Mouse (Mus musculus) midbrain, postnatal 0 days (tissue): Measurements from ENCODE around the gene Gm26661. TPM values are rescaled to one million over a fixed set of nuclear protein-coding genes. Genes with fewer than 3 reads are reported as not detected.
A peak's percentile ranks its signal among the peaks of the same experiment; 100 is the strongest.

Source experiments
- ATAC-seq: fragments of 200-750 bp; cut with Nextera tagmentation; 2 replicates; pipeline ENCODE4 v1.8.0; 2017; ENCODE audit warnings: moderate number of reproducible peaks, mild to moderate bottlenecking, moderate TSS enrichment, moderate library complexity; ENCODE audit not compliant: low FRiP score
- DNase-seq: peaks from one replicate; pipeline ENCODE4 v3.0.0-alpha.2; 2015; ENCODE audit warnings: low spot score
- H3K27ac ChIP-seq: fragments of 300-500 bp; sonication (generic); 2 replicates; pipeline ENCODE4 v1.5.1; 2014; ENCODE audit warnings: low read depth, mild to moderate bottlenecking, low read length, mixed read lengths
- H3K27me3 ChIP-seq: fragments of 300-500 bp; sonication (generic); 2 replicates; pipeline ENCODE4 v1.6.1; 2014; ENCODE audit warnings: low read length, control low read depth, mixed read lengths; ENCODE audit not compliant: insufficient read depth
- H3K36me3 ChIP-seq: fragments of 300-500 bp; sonication (generic); 2 replicates; pipeline ENCODE4 v1.6.1; 2014; ENCODE audit warnings: low read length, control low read depth, mixed read lengths; ENCODE audit not compliant: insufficient read depth
- H3K4me1 ChIP-seq: fragments of 300-500 bp; sonication (generic); 2 replicates; pipeline ENCODE4 v1.6.1; 2014; ENCODE audit warnings: mild to moderate bottlenecking, control low read depth, antibody characterized with exemption, low read length, mixed read lengths; ENCODE audit not compliant: insufficient read depth
- H3K4me2 ChIP-seq: fragments of 300-500 bp; sonication (generic); 2 replicates; pipeline ENCODE4 v1.6.1; 2014; ENCODE audit warnings: low read depth, mild to moderate bottlenecking, low read length, mixed read lengths; ENCODE audit not compliant: poor library complexity, severe bottlenecking
- H3K4me3 ChIP-seq: fragments of 300-500 bp; sonication (generic); 2 replicates; pipeline ENCODE4 v1.5.1; 2014; ENCODE audit warnings: low read depth, mild to moderate bottlenecking, low read length, moderate library complexity
- H3K9ac ChIP-seq: fragments of 300-500 bp; sonication (generic); replicated peaks from 2 replicates; pipeline ENCODE4 v1.6.1; 2014; ENCODE audit warnings: mild to moderate bottlenecking, low read length, moderate library complexity, mixed read lengths; ENCODE audit not compliant: poor library complexity, severe bottlenecking
- H3K9me3 ChIP-seq: fragments of 300-500 bp; sonication (generic); 2 replicates; pipeline ENCODE4 v1.6.1; 2016; ENCODE audit warnings: low read length, control low read depth
- CTCF ChIP-seq: IDR thresholded peaks from 2 replicates; pipeline ENCODE4 v1.5.1; 2016; ENCODE audit warnings: antibody characterized with exemption, mild to moderate bottlenecking
- WGBS: fragments of 180-500 bp; shearing (Covaris S2); extraction: QIAGEN DNeasy Blood & Tissue Kit; methylation state at CpG from one replicate; pipeline ENCODE4 v1.1.7; 2014; 5-methylcytosine and 5-hydroxymethylcytosine counted together
- polyA plus RNA-seq: library from polyadenylated mRNA; unstranded; fragments of >200 nt; fragmentation: Nextera tagmentation; extraction: Ambion mirVana; gene quantifications from 2 replicates; pipeline ENCODE4 v1.2.1, GENCODE M21; 2015
- total RNA-seq: library from RNA; depleted of rRNA; stranded (reverse); fragments of >200 nt; gene quantifications from 2 replicates; pipeline ENCODE4 v1.2.3, GENCODE M21; 2014

Gm26661 gene
- total and polyA plus RNA-seq, 2 experiments from 2014 or later = not detected

DNA sequence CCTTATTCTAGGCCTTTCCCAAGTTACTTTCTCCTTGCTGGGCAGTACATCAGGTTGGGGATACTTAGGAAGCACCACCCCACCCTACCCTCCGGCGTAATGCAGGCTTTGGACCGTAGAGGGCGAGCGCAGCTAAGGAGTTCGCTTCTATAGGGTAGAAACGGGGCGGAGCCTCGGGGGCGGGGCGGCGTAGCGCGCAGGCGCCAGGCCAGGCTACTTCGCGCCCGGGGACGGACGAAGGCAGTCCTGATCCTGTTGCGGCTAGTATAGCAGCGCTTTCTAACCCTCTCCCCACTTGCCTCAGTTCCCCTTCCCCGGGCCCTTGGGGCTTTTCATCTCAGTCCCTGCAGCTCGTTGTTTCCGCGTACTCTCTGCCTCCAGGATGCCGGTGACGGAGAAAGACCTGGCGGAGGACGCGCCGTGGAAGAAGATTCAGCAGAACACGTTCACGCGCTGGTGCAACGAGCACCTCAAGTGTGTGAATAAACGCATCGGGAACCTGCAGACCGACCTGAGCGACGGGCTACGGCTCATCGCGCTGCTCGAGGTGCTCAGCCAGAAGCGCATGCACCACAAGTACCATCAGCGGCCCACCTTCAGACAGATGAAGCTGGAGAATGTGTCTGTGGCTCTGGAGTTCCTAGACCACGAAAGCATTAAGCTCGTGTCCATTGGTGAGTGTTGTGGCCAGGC lies 26.5 kb downstream of the Gm26661 start, which contains the start of gene Flnb:
Flnb (plus strand) TSS at position 188 of the 693 bp plus-strand sequence.
- ATAC-seq = peak; percentile 96
- DNase-seq = peak; percentile 96
- under 1% methylated on average over 49 of the region's 49 CpGs for WGBS

DNA sequence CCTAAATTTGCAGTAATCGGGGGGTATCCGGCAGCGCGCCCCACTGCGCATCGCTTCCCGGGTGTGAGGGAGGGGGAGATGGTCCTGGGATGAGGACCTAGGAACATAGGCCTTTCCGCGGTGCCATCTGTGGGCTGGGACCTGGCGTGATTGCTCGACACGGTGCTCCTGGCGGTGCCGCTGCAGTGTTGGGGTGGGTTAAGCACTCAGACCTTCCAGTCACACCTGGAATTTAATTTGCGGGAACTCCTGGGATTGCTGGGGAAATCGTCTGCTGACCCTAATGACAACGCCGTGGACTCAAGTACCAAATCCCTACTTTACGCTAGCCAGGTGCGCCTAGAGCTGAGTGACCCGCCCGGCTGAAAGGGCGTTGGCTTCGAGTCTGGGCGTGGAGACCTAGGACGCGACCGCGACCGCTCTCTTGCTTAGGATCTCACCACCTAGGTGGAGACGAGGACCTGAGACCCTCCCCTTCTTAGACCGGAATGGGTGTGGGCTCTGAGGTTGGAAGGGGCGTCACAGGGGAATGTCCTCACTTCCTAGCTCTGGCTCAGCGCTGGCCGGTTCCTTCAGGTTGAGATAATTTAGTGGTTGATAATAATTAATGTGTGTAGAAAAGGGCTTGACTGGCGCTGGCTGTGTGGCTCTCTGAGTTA lies 27.2 kb downstream of the Gm26661 start:
- Histone ChIP-seq H3K4me3 (peak overlapping the region; percentile 75), H3K36me3 (no peaks in the 10 kb centered on the region), H3K9me3 (no peaks in the 10 kb centered on the region), H3K27me3 (no peaks in the 10 kb centered on the region), H3K9ac (peak overlapping the region; percentile 79), H3K4me1 (peaks cover 13% of the 10 kb centered on the region), H3K4me2 (peak overlapping the region; percentile 88), H3K27ac (peak overlapping the region; percentile 67)
- peak; percentile 59 for ATAC-seq
- WGBS = under 1% methylated on average over 36 of the region's 36 CpGs
- TF ChIP-seq CTCF = no peak
- DNase-seq = no peak

More for the DNA sequence above, 26.5 kb downstream of the Gm26661 start, which contains the start of gene Flnb:
- H3K9me3 ChIP-seq = no peaks in the 10 kb centered on the region
- H3K4me3 ChIP-seq = peak within 1 kb of the TSS; percentile 75
- H3K4me1 ChIP-seq = peaks cover 13% of the 10 kb centered on the region
- peak; percentile 96 for TF ChIP-seq CTCF
- no peaks in the 10 kb centered on the region for H3K36me3 ChIP-seq
- H3K9ac ChIP-seq = peak within 1 kb of the TSS; percentile 79
- H3K4me2 ChIP-seq = peak within 1 kb of the TSS; percentile 88
- peak within 1 kb of the TSS; percentile 67 for H3K27ac ChIP-seq
- H3K27me3 ChIP-seq = no peaks in the 10 kb centered on the region

DNA sequence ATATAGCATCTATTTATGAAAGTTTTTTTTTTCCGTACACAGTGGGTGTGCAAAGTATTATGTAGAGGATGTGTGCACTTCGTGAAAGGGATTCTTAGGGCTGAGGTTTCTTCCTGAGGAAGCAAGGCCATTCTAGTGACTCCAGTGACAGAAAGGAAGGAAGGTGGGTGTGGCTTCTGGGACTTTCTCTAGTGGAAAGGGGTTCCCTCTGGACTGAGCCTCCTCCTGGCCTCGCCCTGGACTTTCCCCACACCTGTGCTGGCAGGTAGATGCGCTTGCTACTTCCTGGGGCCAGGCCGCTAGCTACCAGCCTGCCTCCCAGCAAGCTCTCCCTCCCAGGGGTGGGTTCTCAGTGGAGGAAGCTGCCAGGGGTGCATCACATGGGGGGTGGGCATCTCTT lies 28.1 kb downstream of the Gm26661 start:
- H3K9me3 ChIP-seq = no peaks in the 10 kb centered on the region
- WGBS = 73% methylated on average over 5 of the region's 5 CpGs
- ATAC-seq (no peak), DNase-seq (no peak)
- H3K9ac ChIP-seq = peak overlapping the region; percentile 79; the same call in 1 of the 2 replicates
- no peaks in the 10 kb centered on the region for H3K36me3 ChIP-seq
- H3K27me3 ChIP-seq = no peaks in the 10 kb centered on the region
- no peak for TF ChIP-seq CTCF
- H3K4me3 ChIP-seq = peak overlapping the region; percentile 75
- H3K4me2 ChIP-seq = peak overlapping the region; percentile 88
- H3K27ac ChIP-seq = no peak overlapping the region
- H3K4me1 ChIP-seq = peaks cover 13% of the 10 kb centered on the region

DNA sequence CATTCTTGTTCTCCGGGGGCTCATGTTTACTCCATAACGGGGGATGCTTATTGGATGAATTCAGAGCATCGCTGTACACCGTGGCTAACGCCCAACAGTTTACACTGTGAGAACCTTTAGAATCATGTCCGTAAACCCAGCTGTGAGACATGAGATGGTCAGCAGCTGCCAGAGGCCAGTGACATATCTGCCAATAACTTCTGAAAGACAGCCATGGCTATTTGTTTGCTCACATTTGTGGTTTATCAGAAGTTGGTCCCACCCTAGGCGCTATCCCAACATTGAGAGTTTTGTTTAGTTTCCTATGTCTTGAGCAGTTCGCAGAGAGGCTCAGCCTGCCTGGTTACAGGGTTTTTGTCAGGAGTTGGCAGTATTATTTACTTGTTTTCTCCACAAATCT lies 30.0 kb downstream of the Gm26661 start:
- H3K9ac ChIP-seq = no peak overlapping the region
- H3K4me1 ChIP-seq = peaks cover 17% of the 10 kb centered on the region
- no peak overlapping the region for H3K4me3 ChIP-seq
- H3K9me3 ChIP-seq = no peaks in the 10 kb centered on the region
- WGBS = 78% methylated on average over 8 of the region's 8 CpGs
- DNase-seq = no peak
- no peaks in the 10 kb centered on the region for H3K27me3 ChIP-seq
- no peak for ATAC-seq
- no peaks in the 10 kb centered on the region for H3K36me3 ChIP-seq
- H3K4me2 ChIP-seq = 0 out of 2 replicates have a peak overlapping the region, but pooled peaks have one; percentile 88
- TF ChIP-seq CTCF = no peak
- H3K27ac ChIP-seq = no peak overlapping the region

DNA sequence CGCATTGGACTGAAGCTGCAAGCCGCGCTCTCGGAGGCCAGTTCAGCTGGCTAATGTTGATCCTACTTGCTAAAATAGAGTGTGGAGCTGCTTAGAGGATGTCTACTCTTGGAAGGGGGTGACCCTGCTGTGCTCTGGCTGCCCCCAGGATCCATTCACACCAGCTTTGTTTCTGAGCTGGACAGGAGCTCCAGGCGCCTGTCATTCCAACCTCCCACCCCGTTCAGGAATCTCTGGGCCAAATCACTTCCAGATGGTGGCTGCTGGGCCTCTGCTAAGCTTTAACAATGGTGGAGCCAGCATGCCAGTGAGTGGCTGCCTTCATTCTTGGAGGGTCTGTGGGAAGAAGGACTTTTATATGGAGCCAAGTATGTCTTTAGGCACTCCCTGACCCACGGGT lies 31.3 kb downstream of the Gm26661 start:
- DNase-seq (peak; percentile 39), ATAC-seq (no peak)
- no peak for TF ChIP-seq CTCF
- 46% methylated on average over 7 of the region's 7 CpGs for WGBS
- H3K27me3 ChIP-seq = no peaks in the 10 kb centered on the region
- H3K4me2 ChIP-seq = no peak overlapping the region
- H3K36me3 ChIP-seq = no peaks in the 10 kb centered on the region
- no peaks in the 10 kb centered on the region for H3K9me3 ChIP-seq
- H3K4me3 ChIP-seq = no peak overlapping the region
- peaks cover 21% of the 10 kb centered on the region for H3K4me1 ChIP-seq
- no peak overlapping the region for H3K27ac ChIP-seq
- H3K9ac ChIP-seq = no peak overlapping the region
